Mouse (Mus musculus): ENCODE results near the gene 1700080O16Rik. TPM values are rescaled to one million over a fixed set of nuclear protein-coding genes. Genes with fewer than 3 reads are reported as not detected.

1700080O16Rik gene
- polyA plus RNA-seq, 1 experiment from 2014 or later = not detected

Other genes starting within 250 kb of the 1700080O16Rik start
- not detected in 2 replicates for gene Usp26, start 171.5 kb downstream of the 1700080O16Rik start, polyA plus RNA-seq (2014; fragmentation: Nextera tagmentation; extraction: Ambion mirVana)
- 80.9 and 81.2 TPM in 2 replicates for gene Gpc4, start 192.5 kb upstream of the 1700080O16Rik start, polyA plus RNA-seq (2014; fragmentation: Nextera tagmentation; extraction: Ambion mirVana)

All from forebrain, embryonic 11.5 days (tissue).